Mouse (Mus musculus) small intestine, adult 2 months (tissue): ENCODE results near the gene Nxf2. TPM values are rescaled to one million over a fixed set of nuclear protein-coding genes. Genes with fewer than 3 reads are reported as not detected.

ENCODE experiments used
- H3K27ac ChIP-seq: fragments of 200-500 bp; 2 replicates; pipeline ENCODE4 v1.5.1; 2012; ENCODE audit warnings: low read depth, low read length, control low read depth, inconsistent platforms; ENCODE audit not compliant: insufficient read depth
- H3K27me3 ChIP-seq: fragments of 200-500 bp; 2 replicates; pipeline ENCODE4 v1.6.1; 2012; ENCODE audit warnings: mild to moderate bottlenecking, moderate library complexity, low read length, inconsistent platforms; ENCODE audit not compliant: control insufficient read depth, insufficient read depth
- H3K36me3 ChIP-seq: fragments of 200-500 bp; 2 replicates; pipeline ENCODE4 v1.6.1; 2012; ENCODE audit warnings: mild to moderate bottlenecking, low read length, control low read depth, inconsistent platforms; ENCODE audit not compliant: control insufficient read depth, insufficient read depth
- H3K4me1 ChIP-seq: fragments of 200-500 bp; 2 replicates; pipeline ENCODE4 v1.6.1; 2012; ENCODE audit warnings: low read length, inconsistent platforms, mixed read lengths; ENCODE audit not compliant: control insufficient read depth, insufficient read depth, insufficient read length
- H3K4me3 ChIP-seq: fragments of 200-500 bp; 2 replicates; pipeline ENCODE4 v1.5.1; 2012; ENCODE audit warnings: low read depth, mild to moderate bottlenecking, control low read depth, inconsistent platforms, low read length, moderate library complexity
- CTCF ChIP-seq: fragments of 200-500 bp; IDR thresholded peaks from 2 replicates; pipeline ENCODE4 v1.5.1; 2012; ENCODE audit warnings: low read depth, mild to moderate bottlenecking, control low read depth, inconsistent platforms, low read length, moderate library complexity, mixed read lengths; ENCODE audit not compliant: insufficient replicate concordance, insufficient read length; ENCODE audit errors: extremely low read depth
- POLR2A ChIP-seq: fragments of 200-500 bp; IDR thresholded peaks from 2 replicates; pipeline ENCODE4 v1.6.1; 2012; ENCODE audit warnings: low read depth, mild to moderate bottlenecking, control low read depth, inconsistent platforms, low read length, moderate library complexity
- WGBS: fragments of 180-500 bp; shearing (Covaris S2); methylation state at CpG from one replicate; pipeline ENCODE4 v1.1.7; 2018; 5-methylcytosine and 5-hydroxymethylcytosine counted together
- polyA plus RNA-seq: library from polyadenylated mRNA; depleted of rRNA; stranded (reverse); fragments of >200 nt; gene quantifications from 2 replicates; pipeline ENCODE4 v1.2.3, GENCODE M21; 2012; rRNA removed

Gene Nxf2
- polyA plus RNA-seq: not detected in 2 replicates

GRCm38 (mm10) chrX:134964546-134964945 is at the start of gene Nxf2:
Nxf2 (minus strand) TSS chrX:134964754.
- H3K4me3 ChIP-seq: peak within 1 kb of the TSS; percentile 50
- no peak within 1 kb of the TSS for H3K27ac ChIP-seq
- H3K27me3 ChIP-seq: no peaks in the 10 kb centered on the region
- H3K36me3 ChIP-seq: no peaks in the 10 kb centered on the region
- 0 out of 2 replicates have a peak, but pooled peaks cover 3% of the 10 kb centered on the region for H3K4me1 ChIP-seq
- TF ChIP-seq CTCF (no peak), POLR2A (no peak)
- WGBS: 93% methylated on average over 19 of the region's 19 CpGs

GRCm38 (mm10) chrX:135011381-135011780 is 46.8 kb upstream of the Nxf2 start:
- 69% methylated on average over 3 of the region's 3 CpGs for WGBS
- TF ChIP-seq CTCF (no peak), POLR2A (no peak)
- Histone ChIP-seq H3K27ac (no peak overlapping the region), H3K4me3 (no peak overlapping the region), H3K4me1 (no peaks in the 10 kb centered on the region), H3K27me3 (no peaks in the 10 kb centered on the region), H3K36me3 (no peaks in the 10 kb centered on the region)

- H3K36me3 ChIP-seq: no peaks in the 10 kb centered on the region
- H3K4me1 ChIP-seq: no peaks in the 10 kb centered on the region
- H3K27me3 ChIP-seq: no peaks in the 10 kb centered on the region
- peak overlapping the region; percentile 86 for H3K4me3 ChIP-seq
- H3K27ac ChIP-seq: peak overlapping the region; percentile 59
- TF ChIP-seq POLR2A (no peak), CTCF (no peak)
- 22% methylated on average over 6 of the region's 6 CpGs for WGBS
Measured at GRCm38 (mm10) chrX:135009471-135009815, 44.9 kb upstream of the Nxf2 start.

- peak within 1 kb of the TSS; percentile 86 for H3K4me3 ChIP-seq
- H3K36me3 ChIP-seq: no peaks in the 10 kb centered on the region
- H3K4me1 ChIP-seq: no peaks in the 10 kb centered on the region
- WGBS: 10% methylated on average over 65 of the region's 65 CpGs
- TF ChIP-seq CTCF (no peak), POLR2A (peak; percentile 76)
- H3K27me3 ChIP-seq: no peaks in the 10 kb centered on the region
- H3K27ac ChIP-seq: peak within 1 kb of the TSS; percentile 98
Measured at GRCm38 (mm10) chrX:135008720-135009470, 44.3 kb upstream of the Nxf2 start, which contains the start of gene Zmat1. Zmat1 (minus strand) TSS chrX:135009209.

GRCm38 (mm10) chrX:135008021-135008420 is 43.5 kb upstream of the Nxf2 start:
- Histone ChIP-seq H3K27ac (no peak overlapping the region), H3K36me3 (no peaks in the 10 kb centered on the region), H3K27me3 (no peaks in the 10 kb centered on the region), H3K4me1 (no peaks in the 10 kb centered on the region), H3K4me3 (peak overlapping the region; percentile 13; the same call in 1 of the 2 replicates)
- TF ChIP-seq CTCF (no peak), POLR2A (no peak)
- WGBS: 14% methylated on average over 5 of the region's 5 CpGs

- no peak for TF ChIP-seq CTCF
- no peak for TF ChIP-seq POLR2A
- Histone ChIP-seq H3K27me3 (no peaks in the 10 kb centered on the region), H3K4me1 (0 out of 2 replicates have a peak, but pooled peaks cover 3% of the 10 kb centered on the region), H3K4me3 (peak overlapping the region; percentile 50), H3K27ac (no peak overlapping the region), H3K36me3 (no peaks in the 10 kb centered on the region)
- 56% methylated on average over 38 of the region's 53 CpGs for WGBS
Measured at GRCm38 (mm10) chrX:134963305-134964094, 1.1 kb downstream of the Nxf2 start.

GRCm38 (mm10) chrX:134930361-134930760 is 34.2 kb downstream of the Nxf2 start:
- TF ChIP-seq CTCF (no peak), POLR2A (no peak)
- H3K36me3 ChIP-seq: no peaks in the 10 kb centered on the region
- H3K27me3 ChIP-seq: no peaks in the 10 kb centered on the region
- no peaks in the 10 kb centered on the region for H3K4me1 ChIP-seq
- no peak overlapping the region for H3K27ac ChIP-seq
- H3K4me3 ChIP-seq: no peak overlapping the region
- 31% methylated on average over 5 of the region's 5 CpGs for WGBS
